Mouse (Mus musculus) megakaryocyte, embryonic 14.5 days (primary cell): Measurements from ENCODE around the gene Cybrd1.

Experiments used
- FLI1 ChIP-seq: IDR thresholded peaks from 2 replicates; pipeline ENCODE4 v1.6.1; 2012; ENCODE audit warnings: low read length, inconsistent platforms, mixed read lengths
- GATA1 ChIP-seq: IDR thresholded peaks from 3 replicates; pipeline ENCODE4 v1.6.1; 2012; ENCODE audit warnings: mixed read lengths, low read length, inconsistent platforms, borderline replicate concordance

DNA sequence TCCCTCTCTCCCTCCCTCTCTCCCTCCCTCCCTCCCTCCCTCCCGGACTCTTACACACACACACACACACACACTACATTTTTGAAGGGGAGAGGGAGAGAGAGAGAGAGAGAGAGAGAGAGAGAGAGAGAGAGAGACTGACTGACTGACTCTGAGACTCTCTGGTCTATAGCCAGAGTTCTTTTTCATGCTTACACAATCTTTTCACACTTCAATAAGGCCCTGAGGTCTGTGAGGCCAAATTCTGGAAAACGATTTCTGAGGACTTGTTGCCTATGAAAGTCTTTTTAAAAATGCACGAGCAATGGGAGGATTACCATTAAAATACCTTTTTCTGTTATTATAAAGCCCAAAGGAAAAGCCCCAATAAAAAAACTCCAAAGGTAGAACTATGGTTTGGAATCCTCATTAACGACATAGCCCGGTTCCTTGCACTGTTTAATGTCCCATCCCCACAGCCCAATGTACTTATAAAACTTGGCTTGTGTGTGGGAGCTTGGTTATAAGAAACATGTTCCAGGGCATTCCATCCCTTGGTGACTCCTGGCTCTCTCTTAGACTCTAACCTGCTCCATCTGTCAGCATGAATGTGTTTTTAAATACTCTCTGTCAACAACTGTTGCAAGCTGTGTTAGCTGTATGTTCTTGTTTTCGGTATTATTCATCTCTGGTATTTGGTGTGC, 4.1 kb upstream of the Cybrd1 start:
- no peak for TF ChIP-seq GATA1
- TF ChIP-seq FLI1, result no peak
